Mouse (Mus musculus) ES-Bruce4 (cell line): Measurements from ENCODE around the gene Sdf2l1. TPM values are rescaled to one million over a fixed set of nuclear protein-coding genes. Genes with fewer than 3 reads are reported as not detected.
A peak's percentile ranks its signal among the peaks of the same experiment; 100 is the strongest.
"Not testable (repeated sequence)": the region's sequence is repeated elsewhere in the genome, so short reads cannot be mapped to it uniquely, and the experiment has no call there.

Experiments used
- H3K27ac ChIP-seq: 2 replicates; pipeline ENCODE4 v1.5.1; 2012; ENCODE audit warnings: low read length, inconsistent platforms; ENCODE audit not compliant: insufficient read depth
- H3K27me3 ChIP-seq: 2 replicates; pipeline ENCODE4 v1.6.1; 2012; ENCODE audit warnings: mild to moderate bottlenecking, low read length, inconsistent platforms; ENCODE audit not compliant: control insufficient read depth, poor library complexity, insufficient read depth, severe bottlenecking
- H3K36me3 ChIP-seq: 2 replicates; pipeline ENCODE4 v1.6.1; 2012; ENCODE audit warnings: inconsistent platforms, mild to moderate bottlenecking, low read length, moderate library complexity; ENCODE audit not compliant: control insufficient read depth, poor library complexity, insufficient read depth, severe bottlenecking
- H3K4me1 ChIP-seq: one replicate; pipeline ENCODE4 v1.8.1; 2011; ENCODE audit warnings: low read length; ENCODE audit not compliant: control insufficient read depth, insufficient read depth
- H3K4me3 ChIP-seq: 2 replicates; pipeline ENCODE4 v1.5.1; 2011; ENCODE audit warnings: low read depth, mild to moderate bottlenecking, low read length
- H3K9ac ChIP-seq: 2 replicates; pipeline ENCODE4 v1.6.1; 2012; ENCODE audit warnings: low read depth, mild to moderate bottlenecking, inconsistent platforms; ENCODE audit not compliant: poor library complexity, severe bottlenecking
- H3K9me3 ChIP-seq: replicated peaks from 2 replicates; pipeline ENCODE4 v1.6.1; 2012; ENCODE audit warnings: mild to moderate bottlenecking, low read length, inconsistent platforms; ENCODE audit not compliant: control insufficient read depth, poor library complexity, insufficient read depth, severe bottlenecking
- CTCF ChIP-seq: IDR thresholded peaks from one replicate; pipeline ENCODE4 v1.8.1; 2011; ENCODE audit warnings: low read depth, low read length
- EP300 ChIP-seq: IDR thresholded peaks from 2 replicates; pipeline ENCODE4 v1.6.1; 2011; ENCODE audit warnings: low read depth, low read length; ENCODE audit not compliant: insufficient read depth
- POLR2A ChIP-seq: IDR thresholded peaks from one replicate; pipeline ENCODE4 v1.8.1; 2011; ENCODE audit warnings: low read length; ENCODE audit not compliant: insufficient read depth
- polyA plus RNA-seq: library from polyadenylated mRNA; stranded (reverse); fragments of >200 nt; gene quantifications from 2 replicates; pipeline ENCODE4 v1.2.4, GENCODE M21; 2011; ENCODE audit warnings: low read depth; ENCODE audit not compliant: missing spikeins, insufficient read depth, insufficient read length

Gene Sdf2l1
- polyA plus RNA-seq, 1 experiment: 21.0 TPM

DNA sequence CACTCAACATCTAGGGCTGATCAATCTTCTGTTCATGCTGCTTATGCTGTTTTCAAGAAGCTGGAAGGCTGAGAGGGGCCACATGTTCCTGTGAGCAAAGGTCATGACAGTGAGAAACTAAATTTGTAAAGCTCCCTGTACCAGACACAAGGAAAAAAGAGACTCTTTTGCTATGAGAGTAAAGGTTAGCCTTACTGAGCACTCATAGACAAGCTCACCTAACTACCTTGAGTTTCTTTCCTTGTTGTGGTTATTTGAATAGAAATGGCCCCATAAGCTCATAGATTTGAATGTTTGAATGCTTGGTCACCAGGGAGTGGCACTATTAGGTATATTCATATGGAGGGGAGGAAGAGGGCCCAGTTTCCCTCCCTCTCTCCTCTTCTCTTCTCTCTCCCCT lies 35.0 kb upstream of the Sdf2l1 start:
- no peak for TF ChIP-seq POLR2A
- TF ChIP-seq EP300: no peak
- no peak for TF ChIP-seq CTCF

DNA sequence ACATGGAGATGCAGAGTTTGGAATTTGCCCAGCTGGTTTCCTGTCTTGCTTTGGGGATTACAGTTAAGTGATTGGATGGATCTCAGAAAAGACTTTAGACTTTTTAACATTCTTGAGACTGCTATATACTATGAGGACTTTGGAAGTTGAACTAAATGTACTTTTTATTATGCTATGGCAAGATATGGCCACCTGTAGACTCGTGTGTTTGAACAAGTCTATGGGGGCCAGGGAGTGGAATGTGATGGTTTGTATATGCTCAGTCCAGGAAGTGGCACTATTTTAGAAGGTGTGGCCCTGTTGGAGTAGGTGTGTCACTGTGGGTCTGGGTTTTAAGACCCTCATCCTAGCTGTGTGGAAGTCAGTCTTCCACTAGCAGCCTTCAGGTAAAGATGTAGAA lies 33.3 kb upstream of the Sdf2l1 start:
- not testable (repeated sequence) for H3K4me1 ChIP-seq, H3K9ac ChIP-seq, H3K27ac ChIP-seq, H3K9me3 ChIP-seq, H3K4me3 ChIP-seq, H3K27me3 ChIP-seq
- H3K36me3 ChIP-seq: peaks cover 38% of the 10 kb centered on the region

More for the DNA sequence above, 35.0 kb upstream of the Sdf2l1 start:
- no peaks in the 10 kb centered on the region for H3K4me1 ChIP-seq
- no peaks in the 10 kb centered on the region for H3K27me3 ChIP-seq
- peaks cover 40% of the 10 kb centered on the region for H3K36me3 ChIP-seq
- H3K27ac ChIP-seq: no peak overlapping the region
- no peak overlapping the region for H3K4me3 ChIP-seq
- H3K9me3 ChIP-seq: no peaks in the 10 kb centered on the region
- H3K9ac ChIP-seq: no peak overlapping the region

DNA sequence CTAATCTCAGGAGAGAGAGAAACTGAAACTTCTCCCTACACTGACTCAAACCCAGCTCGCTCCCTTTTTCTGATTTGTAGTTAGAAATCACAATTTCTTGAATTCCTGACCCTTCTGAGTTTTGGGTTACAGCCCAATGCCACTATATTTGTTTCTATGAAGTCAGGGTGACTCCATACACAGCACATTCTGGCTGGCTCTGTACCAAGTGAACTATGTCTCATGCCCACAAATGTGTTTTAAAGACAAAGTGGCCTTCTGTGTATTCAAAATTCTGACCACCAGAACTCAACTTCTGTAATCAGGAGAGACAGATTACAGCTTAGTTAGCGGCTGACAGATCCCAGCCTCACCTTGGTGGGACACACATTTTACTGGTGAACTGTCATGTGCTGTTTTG lies 22.2 kb upstream of the Sdf2l1 start:
- Histone ChIP-seq H3K9ac (no peak overlapping the region), H3K36me3 (peaks cover 42% of the 10 kb centered on the region), H3K4me3 (no peak overlapping the region), H3K27me3 (no peaks in the 10 kb centered on the region), H3K9me3 (no peaks in the 10 kb centered on the region), H3K4me1 (no peaks in the 10 kb centered on the region), H3K27ac (no peak overlapping the region)
- no peak for TF ChIP-seq POLR2A
- no peak for TF ChIP-seq CTCF
- no peak for TF ChIP-seq EP300

DNA sequence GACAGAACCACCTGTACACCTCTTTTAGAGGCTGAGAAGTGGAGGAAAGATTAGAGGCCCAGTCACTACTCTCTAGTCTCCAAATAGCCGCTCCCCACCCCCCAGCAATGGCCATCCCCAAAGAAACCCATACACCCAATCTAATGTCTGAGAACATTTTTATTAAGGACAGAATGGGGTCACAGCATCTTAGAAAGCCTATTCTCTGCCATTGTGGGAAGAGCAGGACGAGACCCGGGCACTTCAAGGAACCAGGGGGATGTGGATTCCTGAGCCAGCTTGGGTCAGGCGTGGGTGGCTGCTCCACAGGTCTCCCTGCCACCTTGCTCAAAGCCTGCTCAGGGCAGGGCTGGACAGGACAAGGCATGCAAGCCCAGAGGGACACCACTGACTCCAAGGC lies 19.7 kb upstream of the Sdf2l1 start:
- Histone ChIP-seq H3K27ac (no peak overlapping the region), H3K9me3 (no peaks in the 10 kb centered on the region), H3K4me3 (no peak overlapping the region), H3K9ac (no peak overlapping the region), H3K27me3 (no peaks in the 10 kb centered on the region), H3K36me3 (peaks cover 25% of the 10 kb centered on the region), H3K4me1 (no peaks in the 10 kb centered on the region)
- TF ChIP-seq POLR2A (no peak), EP300 (no peak), CTCF (no peak)

DNA sequence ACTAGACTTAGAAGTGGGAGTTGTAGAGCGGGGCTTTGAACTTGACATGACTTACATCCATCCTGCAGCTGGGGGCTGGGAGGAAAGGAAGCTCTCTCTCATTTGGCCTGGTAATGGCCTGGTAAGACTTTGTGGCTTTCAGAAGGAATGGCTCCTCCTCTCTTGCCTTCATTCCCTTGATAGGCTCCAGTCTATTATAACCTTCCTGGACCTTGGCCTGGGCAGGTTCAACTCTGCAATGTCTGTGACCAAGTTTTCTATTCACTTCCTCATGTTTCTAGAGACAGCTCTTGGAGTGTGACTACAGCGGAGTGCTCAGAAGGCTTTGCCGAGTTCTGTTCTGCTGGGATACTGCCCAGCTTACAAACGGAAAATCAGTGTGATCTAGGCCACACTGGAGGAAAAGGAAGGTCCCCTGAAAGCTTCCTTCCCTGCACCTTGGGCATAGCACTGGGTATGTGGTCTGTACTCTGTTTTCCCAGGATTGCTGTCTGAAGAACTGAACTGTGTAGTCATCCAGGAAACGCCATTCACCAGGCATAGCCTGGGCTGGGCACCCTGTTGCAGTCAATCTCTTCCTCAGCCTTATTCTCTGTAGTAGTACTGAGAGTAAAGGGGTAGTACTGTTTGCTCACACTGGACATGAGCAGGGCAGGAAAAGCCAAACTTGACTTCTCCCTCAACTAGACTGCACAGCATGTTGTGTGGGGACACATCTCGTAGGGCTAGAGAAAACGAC lies 18.5 kb upstream of the Sdf2l1 start:
- Histone ChIP-seq H3K4me3 (no peak overlapping the region), H3K36me3 (peaks cover 25% of the 10 kb centered on the region), H3K27ac (no peak overlapping the region; the same call in 1 of the 2 replicates), H3K27me3 (no peaks in the 10 kb centered on the region), H3K9ac (no peak overlapping the region), H3K9me3 (no peaks in the 10 kb centered on the region), H3K4me1 (no peaks in the 10 kb centered on the region)
- TF ChIP-seq CTCF: no peak
- TF ChIP-seq EP300: no peak
- TF ChIP-seq POLR2A: no peak

DNA sequence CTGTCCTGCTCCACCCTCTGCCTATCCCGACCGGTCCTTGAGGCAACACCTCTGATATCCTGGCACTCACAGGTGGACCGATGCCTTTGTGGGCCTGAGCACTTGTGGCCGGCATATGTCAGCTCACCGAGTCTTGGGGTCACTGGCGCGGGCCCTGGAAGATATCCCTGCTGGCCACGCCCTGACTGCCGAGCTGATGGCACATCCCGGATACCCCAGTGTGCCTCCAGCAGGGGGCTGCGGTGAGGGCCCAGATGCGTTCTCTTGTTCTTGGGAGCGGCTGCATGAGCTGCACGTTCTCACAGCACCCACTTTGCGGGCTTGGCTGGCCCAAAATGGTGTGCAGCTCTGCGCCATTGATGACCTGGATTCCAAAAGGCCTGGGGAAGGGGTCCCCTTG lies 15.9 kb upstream of the Sdf2l1 start:
- H3K9ac ChIP-seq: peak overlapping the region; percentile 66
- TF ChIP-seq EP300 (no peak), CTCF (peak; percentile 48)
- peak overlapping the region; percentile 69 for H3K4me3 ChIP-seq
- no peaks in the 10 kb centered on the region for H3K4me1 ChIP-seq
- H3K9me3 ChIP-seq: no peaks in the 10 kb centered on the region
- H3K27me3 ChIP-seq: no peaks in the 10 kb centered on the region
- peaks cover 7% of the 10 kb centered on the region for H3K36me3 ChIP-seq
- no peak overlapping the region for H3K27ac ChIP-seq
